Mouse (Mus musculus) inflammation-experienced regulatory T-cells, adult 6 months (primary cell): ENCODE results near the gene Dynlrb2. TPM values are rescaled to one million over a fixed set of nuclear protein-coding genes. Genes with fewer than 3 reads are reported as not detected.

Experiments
- ATAC-seq: one replicate; pipeline ENCODE4 v1.8.0; 2017
- polyA plus RNA-seq, 3 experiments: library from polyadenylated mRNA; unstranded; fragments of 100-300 nt; shearing (Covaris generic); gene quantifications; one replicate each; pipeline ENCODE4 v1.2.1; 2017

Dynlrb2 gene
- not detected for polyA plus RNA-seq

DNA sequence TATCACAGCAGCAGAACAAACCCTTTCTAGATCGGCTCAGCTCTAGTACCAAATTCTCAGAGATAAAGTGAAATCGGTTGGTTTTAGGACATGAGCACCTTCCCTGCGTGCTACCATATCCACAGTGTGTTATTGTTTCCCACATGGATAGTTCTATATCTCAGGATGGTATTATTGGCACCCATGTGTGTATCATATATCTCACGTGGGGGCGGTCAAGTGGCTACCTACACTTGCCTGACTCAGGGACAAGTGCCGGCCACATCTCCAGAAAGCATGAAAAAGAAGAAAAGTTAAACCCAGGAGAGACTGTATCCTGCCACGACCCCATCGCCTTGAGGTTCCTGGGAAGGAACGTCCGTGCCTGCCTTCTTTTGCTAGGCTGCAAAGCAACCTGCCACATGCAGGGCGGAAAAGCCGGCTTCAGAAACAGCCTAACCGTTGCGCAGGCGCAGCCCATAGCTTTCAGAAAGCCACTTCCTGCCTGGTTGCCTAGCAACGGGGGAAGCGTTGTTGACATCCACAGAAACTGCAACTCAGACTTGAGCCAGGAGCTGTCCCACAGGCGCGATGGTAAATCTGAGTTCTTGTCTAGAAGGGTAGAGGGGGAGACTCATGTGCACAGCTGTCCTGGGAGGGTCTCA is at the start of gene Dynlrb2:
Gene Dynlrb2, plus strand, starts transcription at position 498 of the 644 bp plus-strand sequence.
- peak; percentile 99 for ATAC-seq

DNA sequence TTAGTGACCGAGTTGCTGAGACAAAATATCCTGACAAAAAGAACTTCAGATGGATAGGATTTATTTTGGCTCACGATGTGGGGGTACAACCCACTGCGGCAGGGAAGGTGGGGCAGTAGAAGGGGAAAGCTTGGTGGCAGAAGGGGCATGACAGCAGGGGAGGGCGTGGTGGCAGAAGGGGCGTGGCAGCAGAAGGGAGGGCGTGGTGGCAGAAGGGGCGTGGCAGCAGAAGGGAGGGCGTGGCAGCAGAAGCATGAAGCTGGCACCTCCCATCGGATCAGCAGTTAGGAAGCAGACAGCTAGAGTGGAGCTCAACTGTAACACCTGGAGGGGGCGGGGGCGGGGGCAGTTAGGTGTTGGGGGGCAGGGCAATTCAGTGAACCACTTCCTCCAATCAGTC is 46.2 kb upstream of the Dynlrb2 start:
- no peak for ATAC-seq

DNA sequence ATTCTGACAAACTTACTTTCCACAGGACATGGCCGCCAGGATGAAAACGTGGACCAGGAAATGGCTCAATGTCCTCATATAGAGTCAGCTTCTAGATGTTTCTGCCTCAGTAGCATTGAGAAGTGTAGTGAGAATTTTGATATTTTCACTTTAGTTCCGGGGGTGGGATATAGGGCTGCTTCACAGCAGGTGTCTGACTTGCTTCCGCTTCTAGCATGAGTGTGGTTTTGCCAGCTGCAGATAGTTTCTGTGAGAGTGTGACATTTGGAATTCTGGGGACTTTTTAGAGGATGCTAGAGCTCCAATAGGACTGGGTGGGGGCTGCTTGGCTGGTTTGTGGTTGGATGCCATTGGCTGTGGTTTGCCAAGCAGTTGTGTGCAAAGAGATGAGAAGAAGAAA is 43.3 kb upstream of the Dynlrb2 start:
- peak; percentile 85 for ATAC-seq

DNA sequence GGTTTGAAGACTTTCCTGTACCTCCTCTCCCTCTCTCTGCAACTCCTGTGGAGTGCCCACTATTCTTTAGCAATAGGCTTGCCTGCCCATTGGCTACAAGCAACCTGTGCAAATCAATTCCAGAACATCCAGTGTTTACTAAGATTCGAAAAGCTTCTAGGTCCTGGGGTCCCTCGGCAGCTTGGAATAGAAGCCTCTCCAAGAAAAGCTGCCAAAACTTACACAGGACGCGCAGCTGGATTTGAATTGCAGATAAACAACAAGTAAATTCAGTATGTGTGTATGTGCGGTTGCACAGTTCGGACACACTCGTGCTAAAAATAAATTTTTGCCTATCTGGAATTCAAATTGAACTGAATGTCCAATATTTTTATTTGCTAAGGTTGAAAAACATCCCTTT is 38.2 kb upstream of the Dynlrb2 start:
- no peak for ATAC-seq

DNA sequence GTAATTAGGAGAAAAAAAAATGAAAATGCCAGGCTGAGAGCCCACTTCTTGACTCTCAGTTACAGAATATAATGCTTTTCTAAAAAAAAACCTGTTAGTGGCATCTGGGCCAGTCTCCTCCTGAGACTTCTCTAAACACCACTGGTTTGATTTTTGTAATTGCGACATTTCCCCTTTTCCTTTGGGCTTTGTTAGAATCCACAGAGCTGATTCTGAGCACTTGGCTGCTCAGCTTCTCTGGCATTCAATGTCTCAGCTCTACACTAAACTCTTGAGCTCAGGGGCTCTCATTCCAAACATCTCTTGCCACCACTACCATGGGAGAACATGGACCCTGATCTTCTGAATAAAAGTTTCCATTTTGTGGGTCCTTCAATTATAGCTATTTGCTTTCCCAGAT is 37.7 kb upstream of the Dynlrb2 start:
- ATAC-seq, result no peak

DNA sequence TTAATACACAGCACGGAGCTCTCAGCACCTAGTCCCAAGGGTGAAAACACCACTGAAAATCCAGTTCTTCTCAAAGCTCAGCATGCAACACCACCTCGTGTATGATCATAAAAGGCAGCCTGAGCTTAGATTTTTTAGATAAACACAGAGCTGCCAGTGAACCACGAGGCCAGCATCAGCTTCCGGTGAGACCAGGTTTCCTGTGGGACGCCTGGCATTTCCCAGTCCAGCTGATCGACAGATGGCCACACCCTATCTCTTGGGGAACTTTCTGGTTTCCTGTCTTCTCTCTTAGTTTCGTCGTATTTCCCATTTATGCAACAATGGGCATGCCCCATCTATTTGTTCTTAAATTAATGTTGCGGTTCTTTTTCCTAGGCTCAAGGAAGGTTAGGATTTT is 26.8 kb upstream of the Dynlrb2 start:
- ATAC-seq, result no peak

DNA sequence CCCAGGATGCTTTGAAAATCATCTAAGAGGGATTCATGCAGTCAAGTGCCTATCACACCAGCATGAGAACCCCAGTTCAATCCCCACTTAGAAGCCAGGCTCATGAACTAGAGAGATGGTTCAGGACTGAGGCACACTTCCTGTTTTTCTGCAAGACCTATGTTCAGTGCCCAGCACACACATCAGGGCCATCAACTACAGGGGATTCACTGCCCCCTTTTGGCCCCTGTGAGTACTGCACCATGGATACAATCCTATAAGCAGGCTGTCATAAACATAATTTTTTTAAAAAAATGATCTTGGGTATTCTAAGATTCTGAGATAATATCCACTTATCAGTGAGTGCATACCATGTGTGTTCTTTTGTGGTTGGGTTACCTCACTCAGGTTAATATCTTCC is 26.1 kb upstream of the Dynlrb2 start:
- ATAC-seq, result no peak

DNA sequence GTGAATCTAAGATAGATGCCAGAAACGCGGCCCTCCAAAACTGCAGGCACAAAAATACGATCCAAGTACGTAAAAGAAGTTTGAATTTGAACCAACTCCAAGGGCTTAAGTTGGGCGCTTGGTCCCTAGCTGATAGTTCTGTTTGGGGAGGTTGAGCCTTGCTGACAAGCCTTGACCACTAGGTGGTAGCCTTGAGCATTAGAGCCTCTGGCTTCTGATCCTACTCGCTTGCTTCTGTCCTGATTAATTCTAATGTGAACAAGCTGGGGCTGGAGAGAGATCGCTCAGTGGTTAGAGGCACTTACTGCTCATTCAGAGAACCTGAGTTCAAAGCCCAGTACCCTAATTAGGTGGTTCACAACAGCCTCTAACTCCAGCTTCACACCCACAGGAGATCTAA is 23.9 kb upstream of the Dynlrb2 start:
- peak; percentile 80 for ATAC-seq

DNA sequence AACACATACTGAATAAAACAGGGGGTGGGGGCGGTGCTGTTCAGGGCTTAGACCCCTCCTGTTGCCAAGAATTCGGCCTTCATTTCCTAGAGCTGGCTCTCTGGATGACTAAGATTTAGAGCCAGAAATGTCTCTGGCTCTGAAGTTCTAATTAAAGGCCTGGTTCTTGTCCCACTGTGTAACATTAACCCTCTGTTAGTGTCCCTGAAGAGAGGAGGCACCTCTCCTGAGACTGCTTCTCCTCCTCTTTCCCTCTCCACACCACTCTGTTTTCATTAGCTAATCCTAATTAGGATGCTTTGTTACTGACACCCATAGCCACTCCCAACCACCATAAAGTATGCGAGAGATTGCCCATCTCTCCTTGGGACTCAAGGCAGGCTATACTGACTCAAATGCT is 22.0 kb upstream of the Dynlrb2 start:
- ATAC-seq, result no peak

DNA sequence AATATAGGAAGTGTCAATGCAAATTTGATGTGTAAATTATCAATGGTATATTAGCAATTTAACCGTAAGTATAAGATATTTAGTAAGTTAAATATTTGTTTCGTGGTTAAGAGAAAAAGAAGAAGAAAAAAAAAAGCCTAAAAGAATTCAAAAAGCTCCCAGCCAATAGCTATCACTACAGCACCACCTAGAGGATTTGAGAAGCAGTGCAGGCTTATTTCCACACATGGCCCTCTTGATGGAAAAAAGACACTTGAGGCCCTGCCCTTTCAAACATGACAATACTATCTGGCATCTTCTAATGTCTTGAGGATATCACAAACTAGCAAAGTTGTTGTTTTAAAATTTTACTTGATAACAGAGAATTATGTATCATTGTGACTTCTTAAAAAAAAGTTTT is 20.7 kb upstream of the Dynlrb2 start:
- ATAC-seq, result peak; percentile 63

DNA sequence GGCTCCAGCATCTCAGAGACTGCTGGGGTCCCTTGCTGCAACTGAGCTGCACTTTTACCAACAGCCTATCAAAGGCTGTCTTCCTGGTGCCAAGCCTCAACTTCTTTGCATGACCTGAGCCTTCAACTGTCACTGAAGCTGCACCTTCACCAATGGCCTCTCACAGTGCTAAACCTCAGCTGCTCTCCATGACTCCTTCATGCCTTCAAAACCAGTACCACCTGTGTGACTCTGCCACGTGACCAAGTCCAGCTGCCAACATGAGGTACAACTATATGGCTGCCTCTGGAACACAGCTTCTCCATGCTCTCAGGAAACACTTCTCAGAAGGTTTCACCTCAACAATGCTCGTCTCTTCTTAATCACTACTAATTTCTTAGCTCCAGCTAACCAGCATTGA is 16.2 kb upstream of the Dynlrb2 start:
- no peak for ATAC-seq

DNA sequence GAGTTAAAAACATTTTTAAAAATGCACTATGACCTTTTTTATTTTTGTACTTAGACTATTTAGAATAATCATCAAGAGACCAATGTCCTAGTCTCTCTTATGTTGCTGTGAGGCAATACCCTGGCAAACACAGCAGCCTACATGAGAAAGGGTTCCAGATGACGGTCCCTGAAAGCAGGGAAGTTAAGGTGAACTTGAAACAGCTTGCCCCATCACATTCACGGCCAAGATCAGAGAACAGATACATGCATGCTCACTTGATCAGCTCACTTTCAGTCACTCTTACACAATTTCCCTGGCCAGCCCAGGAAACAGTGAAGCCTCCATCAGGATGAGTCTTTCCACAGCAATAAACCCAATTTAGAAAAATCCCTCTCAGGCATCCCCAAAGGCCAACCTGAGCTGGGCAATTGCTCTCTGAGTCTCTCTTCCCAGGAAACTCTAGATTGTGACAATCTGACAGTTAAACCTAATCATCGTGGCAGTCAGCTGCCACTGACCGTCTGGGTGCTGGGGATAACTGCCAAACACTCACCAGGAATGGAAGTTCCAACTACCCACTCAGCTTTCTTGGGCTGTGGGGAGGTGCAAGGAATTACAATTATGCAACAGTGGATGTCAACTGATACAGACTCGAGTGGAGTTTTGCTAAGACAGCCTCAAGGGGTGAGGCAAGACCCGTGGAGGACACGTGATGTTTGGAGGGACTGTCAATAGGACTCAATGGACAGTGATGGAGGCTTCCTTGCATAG is 4.5 kb upstream of the Dynlrb2 start:
- ATAC-seq, result no peak

DNA sequence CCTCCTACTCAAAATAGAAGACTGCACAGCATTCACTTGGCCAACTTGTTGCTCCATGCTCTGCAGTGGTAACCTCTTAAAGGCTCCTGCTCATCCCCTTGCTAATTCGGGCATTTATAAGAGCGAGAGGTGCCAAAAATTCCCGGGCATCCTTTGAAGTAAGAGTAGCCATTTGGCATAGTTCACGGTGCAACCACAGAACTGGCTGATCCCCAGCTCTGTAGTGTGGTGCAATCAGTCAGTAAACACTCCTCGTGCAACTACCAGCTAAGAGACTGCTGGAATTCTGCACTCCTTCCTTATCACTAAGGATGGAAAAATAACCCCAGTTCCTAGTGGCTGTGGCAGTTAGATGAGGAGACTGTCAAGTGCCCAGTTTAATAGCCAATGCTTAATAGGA is 3.9 kb downstream of the Dynlrb2 start:
- no peak for ATAC-seq

DNA sequence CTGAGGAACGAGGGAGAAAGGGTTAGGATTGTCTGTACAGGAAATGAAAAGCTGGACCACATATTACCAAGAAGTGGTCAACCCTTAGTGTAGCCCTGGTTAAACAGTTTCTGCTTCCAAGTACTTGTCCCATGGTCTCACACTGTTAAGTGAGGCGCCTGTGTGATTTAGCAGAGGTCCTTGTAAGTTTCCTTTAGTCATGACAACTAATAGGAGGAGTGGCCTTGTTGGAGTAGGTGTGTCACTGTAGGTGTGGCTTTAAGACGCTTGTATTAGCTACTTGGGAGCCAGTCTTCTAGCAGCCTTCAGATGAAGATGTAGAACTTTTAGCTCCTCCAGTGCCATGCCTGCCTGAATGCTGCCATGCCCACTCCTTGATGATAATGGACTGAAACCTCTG is 4.5 kb downstream of the Dynlrb2 start:
- no peak for ATAC-seq

DNA sequence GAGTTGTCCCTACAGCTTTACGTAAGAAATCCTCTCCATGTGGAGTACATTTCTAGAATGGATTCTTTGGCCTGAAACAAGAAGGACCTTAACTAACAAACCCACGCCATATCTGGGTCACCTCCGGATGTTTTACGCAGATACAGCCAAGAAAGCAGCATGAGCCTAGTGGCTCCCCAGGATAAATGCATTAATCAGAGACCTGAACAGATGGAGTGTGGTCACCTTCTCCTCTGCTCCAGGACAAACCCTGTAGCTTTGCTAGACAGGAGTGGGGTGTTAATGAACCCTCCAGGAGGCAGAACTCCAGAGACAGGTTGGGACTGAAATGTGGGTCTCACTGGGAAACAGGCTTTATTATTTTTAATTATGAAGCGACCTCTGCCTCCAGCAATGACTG is 14.9 kb downstream of the Dynlrb2 start:
- no peak for ATAC-seq

DNA sequence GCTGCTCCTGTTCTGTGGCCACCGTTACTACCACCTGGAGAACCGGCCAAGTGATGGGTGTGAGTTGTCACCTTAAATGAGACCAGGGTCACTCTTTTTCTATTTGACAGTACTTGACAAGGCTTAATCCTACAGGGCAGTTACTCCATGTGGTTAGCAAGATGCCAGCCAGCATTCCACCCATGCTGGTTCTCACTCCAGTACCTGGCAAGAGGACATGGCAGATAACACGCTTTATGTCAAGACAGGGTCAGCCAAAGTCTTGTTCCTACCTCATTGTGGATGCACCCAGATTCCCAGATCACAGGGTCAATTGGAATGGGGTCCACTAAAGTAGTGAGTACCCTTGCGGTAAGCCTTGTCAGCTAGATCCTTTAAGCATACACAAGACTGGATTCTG is 16.4 kb downstream of the Dynlrb2 start:
- ATAC-seq, result no peak

DNA sequence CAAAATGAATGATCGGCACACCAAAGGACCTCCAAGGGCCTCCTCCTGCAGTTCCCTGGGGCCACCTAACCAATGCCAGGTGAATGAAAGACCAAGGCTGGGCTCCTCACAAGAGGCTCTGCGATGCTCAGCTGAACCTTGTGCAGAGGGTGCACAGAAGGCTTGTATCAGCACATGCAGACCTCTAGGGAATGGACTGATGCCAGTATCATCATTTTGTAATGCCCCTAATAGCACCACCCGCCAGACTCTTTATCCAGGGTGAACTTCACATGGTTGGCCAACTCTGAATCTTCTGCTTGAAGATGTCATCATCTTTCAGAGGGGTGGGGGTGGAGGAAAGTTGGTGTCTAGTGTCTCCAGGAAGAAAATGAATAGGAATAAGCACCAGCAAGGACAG is 16.9 kb downstream of the Dynlrb2 start:
- ATAC-seq, result no peak

DNA sequence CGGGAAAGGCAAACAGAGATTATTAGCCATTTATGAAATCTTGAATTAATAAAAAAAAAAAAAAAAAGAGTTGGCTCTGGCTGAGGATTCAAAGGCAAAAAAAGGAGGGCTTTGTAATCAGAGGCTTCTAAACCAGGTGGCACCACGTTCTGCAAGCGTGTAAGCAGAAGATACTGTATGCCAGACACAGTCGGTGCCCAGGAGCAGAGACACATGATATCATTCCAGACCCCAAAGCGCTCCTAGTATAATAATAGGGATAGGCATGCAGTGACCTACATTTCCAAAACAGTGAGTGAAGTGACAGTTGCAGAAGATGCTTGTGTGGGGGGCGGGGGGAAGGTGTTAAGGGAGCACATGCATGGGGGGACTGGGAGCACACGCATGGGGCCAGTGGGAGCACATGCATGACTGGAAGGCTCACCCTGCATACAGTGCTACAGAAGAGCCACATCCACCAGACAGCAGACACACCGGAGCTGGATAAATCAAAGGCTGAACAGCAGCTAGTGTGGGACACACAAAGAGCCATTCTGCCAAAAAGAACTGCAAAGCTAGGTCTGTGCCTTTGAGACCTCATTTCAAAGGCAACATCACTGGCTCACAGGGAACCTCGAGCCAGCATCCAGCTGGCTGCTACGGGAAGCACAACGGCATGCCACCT is 17.5 kb downstream of the Dynlrb2 start:
- no peak for ATAC-seq

DNA sequence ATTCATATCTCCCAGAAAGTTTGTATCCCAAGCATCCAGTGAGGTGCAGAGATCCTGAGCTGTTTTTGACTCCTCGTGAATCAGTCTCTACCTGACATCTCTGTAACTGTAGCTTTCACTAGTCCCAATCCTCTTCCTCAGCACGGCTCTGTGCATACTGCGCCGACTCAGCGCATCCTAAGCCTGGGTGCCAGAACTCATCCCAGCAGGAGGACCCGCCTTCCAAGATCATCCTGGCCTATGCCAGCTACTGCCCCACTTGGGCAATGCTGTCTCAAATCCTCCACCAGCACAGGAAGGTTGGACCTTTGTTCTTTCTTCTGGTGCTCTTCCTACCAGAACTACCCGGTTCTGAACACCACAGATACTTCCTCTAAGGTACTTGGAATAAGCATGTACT is 20.1 kb downstream of the Dynlrb2 start:
- no peak for ATAC-seq

DNA sequence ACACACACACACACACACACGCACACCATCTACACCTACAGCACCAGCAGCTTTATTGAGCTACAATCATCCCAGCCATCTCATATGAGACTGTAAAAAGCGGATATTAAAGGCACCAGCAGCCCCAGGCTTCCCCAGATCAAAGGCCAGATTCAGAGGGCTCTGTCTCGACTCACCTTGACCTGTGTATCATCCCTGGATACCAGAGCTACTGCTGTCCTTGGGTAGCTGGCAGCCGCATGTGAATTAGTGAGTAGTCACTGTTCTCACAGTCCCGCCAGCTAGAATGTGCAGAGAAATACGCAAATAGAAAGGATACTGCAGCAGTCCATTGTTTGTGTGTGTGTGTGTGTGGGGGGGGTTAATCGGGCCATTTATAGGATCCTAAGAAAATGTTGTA is 24.0 kb downstream of the Dynlrb2 start:
- ATAC-seq, result no peak

DNA sequence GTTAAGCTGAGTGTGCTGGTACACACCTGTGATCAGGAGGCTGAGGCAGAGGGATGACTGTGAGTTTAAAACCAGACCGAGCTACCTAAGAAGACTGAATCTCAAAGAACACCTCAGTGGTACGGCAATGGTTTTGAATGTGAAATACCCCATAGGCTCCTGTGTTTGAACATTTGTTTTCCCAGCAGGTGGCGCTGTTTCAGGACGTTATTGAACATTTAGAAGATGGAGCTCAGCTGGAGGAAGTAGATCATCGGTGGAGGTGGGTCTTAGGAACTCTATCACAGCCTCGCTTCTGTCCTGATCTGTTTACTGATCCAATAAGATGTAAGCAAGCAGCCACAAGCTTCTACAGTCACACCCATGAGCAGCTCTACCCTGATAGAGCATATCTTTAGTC is 28.3 kb downstream of the Dynlrb2 start:
- no peak for ATAC-seq

DNA sequence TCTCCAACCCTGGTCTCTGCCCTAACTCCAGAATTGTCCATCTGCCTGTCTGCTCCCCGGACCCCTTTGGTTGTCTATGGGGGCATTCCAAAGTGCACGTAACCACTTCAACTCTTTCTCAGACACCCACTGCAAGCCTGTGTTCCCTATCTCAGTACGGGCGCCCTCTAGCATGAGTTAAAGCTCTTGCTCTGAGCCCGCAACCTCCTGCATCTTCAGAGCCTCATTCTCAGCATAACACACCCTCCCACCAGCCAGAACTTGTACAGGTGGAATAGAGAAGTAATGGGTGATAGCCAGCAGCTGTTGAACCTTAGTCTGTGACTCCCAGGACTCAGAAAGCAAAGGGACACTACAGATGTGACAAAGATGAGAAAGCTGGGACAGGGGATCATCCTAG is 32.0 kb downstream of the Dynlrb2 start:
- no peak for ATAC-seq

DNA sequence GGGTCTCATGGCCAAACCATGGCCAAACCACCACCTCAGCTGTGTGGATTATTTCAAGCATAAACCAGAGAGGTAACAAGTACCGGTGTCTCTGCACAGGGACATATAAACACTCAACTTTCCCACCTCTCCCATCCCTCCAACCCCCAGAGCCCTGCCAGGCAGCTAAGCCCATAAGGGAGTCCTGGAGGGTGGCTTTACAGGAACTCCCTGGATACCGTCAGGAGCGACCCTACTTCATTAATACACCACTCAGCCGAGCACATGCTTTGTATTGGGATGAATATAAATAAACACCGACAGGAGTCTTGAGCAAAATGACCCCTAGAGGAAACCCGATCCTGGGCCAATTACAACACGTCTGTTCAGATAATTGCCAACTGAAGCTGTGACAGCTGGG is 34.0 kb downstream of the Dynlrb2 start:
- no peak for ATAC-seq

DNA sequence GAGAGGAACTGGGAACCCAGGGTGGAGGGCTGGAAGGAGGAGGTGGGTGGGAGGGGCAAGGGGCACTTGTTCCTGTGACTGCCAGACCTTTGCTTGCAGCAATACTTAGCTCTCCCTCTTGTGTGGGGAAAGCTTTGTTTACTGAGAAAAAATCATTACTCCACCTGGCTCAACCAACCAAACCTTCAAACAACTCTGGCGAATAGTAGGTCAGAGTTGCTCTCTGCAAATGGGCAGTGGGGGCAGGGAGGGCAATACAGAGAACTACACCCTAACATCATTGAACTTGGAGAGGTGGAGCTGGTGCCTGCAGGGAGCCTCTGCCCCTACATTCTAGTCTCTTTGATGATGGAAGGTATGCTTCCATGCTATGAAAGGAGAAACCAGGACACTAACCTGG is 35.4 kb downstream of the Dynlrb2 start:
- ATAC-seq, result no peak
